Mouse (Mus musculus) adrenal gland, adult 2 months (tissue): ENCODE measurements around the gene Set. TPM values are rescaled to one million over a fixed set of nuclear protein-coding genes. Genes with fewer than 3 reads are reported as not detected.
A peak's percentile ranks its signal among the peaks of the same experiment; 100 is the strongest.

Source experiments
- DNase-seq: peaks from one replicate; pipeline ENCODE4 v3.0.0; 2021
- polyA plus RNA-seq: library from polyadenylated mRNA; depleted of rRNA; stranded (reverse); fragments of >200 nt; gene quantifications from 2 replicates; pipeline ENCODE4 v1.2.3, GENCODE M21; 2012
- total RNA-seq, 2 experiments: library from RNA; stranded (reverse); gene quantifications; 2 replicates each; pipeline ENCODE4 v1.2.3; 2021

The Set gene
- total and polyA plus RNA-seq, 3 experiments = 101 to 236 (median 202) TPM

- peak; percentile 79 for DNase-seq
These were observed 4.3 kb downstream of the Set start for GRCm38 (mm10) chr2:30061215-30062166.

- DNase-seq = peak; percentile 88
These were observed 5.3 kb downstream of the Set start for GRCm38 (mm10) chr2:30062249-30063093.

GRCm38 (mm10) chr2:30063235-30063634, 6.1 kb downstream of the Set start:
- DNase-seq = peak; percentile 85

GRCm38 (mm10) chr2:30063791-30064190, 6.6 kb downstream of the Set start:
- no peak for DNase-seq

GRCm38 (mm10) chr2:30064298-30064697, 7.1 kb downstream of the Set start:
- no peak for DNase-seq

DNA sequence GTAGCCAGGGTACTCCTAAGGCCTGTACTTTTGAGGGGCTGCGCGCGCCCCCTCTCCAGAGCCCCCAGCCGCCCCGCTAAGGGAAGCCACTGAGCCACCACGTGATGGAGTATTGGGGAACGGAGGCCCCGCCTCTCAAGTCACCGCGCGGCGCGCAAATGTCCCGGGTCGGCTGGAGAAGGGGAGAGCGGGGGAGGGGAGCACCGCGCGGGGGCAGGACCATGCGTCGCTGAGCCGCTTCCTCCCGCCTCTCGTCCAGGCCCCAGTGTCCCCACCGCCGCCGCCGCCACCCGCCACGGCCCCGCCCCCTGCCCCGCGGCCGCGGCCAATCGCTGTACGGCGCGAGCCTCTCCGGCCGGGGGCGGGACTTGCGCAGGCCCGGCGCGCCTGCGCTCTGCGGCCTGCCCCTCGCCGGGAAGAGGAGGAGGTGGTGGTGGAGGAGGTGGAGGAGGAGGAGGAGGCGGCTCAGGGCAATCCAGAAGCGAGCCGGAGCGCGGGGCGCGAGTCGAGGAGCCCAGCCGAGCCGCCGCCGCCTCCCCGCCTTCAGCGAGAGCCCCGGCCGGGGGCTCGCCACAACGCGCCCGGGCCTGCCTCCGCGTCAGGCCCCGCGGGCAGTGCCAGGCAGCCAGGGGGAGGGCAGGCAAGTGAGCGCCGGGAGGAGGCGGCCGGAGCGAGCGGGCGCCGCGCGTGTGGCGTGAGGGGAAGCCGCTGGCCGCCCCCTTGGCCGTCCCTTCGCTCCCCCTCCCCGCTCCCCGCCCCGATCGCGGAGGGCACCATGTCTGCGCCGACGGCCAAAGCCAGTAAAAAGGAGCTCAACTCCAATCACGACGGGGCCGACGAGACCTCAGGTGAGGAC, 9.1 kb downstream of the Set start:
- peak; percentile 99 for DNase-seq

DNA sequence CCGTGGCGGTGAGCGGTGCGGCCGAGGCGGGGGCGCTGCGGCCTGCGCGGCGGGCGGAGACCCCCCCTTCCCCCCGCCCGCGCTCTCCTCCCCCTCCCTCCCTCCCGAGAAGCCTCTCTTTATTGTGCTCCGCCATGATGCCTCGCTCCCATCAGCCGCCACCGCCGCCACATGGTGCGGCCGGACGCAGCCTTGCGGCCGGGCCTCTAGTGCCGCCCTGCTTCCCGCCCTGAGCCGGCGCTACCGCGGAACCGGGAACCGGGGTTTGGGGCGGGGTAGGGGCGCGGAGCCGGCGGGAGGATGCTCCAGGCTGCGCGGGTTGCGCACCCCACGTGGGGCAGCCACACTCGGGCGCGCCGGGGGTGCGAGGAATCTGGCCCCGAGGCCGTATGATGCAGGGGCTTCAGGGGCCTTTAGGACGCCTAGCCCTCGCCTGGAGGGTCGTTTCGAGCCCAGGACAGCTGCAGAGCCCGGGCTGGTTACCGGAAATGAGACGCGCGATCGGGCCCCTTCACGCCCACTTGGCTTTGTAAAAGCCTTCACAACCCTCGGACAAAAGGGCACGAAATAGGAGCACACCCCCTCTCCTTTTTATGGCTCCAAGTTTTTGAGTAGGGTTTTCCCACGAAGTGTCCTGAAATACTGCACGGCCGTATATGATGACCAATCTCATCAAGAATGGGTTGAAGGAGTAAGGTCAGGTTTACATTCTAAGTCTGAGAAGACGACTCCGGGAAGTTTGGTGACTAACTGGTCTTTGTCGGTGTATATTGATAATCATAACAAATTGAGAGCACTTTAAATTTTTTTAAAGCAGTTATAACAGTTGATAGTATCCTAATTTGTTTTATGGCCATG, 10.1 kb downstream of the Set start:
- DNase-seq = peak; percentile 71

DNA sequence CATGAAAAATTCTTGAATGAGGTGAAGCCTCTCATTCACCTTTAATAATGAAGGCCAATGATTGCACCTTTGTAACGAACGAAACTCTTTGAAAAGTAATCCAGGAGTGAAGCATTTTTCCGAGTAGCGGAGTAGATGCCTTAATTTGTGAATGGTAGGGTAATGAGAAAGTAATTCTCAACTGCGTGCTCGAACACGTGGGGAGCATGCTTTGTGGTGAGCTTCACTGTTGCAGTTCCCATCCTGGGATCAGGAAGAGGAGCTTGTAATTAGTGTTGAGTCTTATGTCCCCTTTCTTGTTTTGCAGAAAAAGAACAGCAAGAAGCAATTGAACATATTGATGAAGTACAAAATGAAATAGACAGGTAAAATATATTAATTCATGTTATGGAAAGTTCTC, 10.8 kb downstream of the Set start:
- DNase-seq = no peak

- DNase-seq = no peak
These were observed 15.7 kb downstream of the Set start for GRCm38 (mm10) chr2:30072875-30073274.

GRCm38 (mm10) chr2:30073285-30073684, 16.1 kb downstream of the Set start:
- no peak for DNase-seq

DNA sequence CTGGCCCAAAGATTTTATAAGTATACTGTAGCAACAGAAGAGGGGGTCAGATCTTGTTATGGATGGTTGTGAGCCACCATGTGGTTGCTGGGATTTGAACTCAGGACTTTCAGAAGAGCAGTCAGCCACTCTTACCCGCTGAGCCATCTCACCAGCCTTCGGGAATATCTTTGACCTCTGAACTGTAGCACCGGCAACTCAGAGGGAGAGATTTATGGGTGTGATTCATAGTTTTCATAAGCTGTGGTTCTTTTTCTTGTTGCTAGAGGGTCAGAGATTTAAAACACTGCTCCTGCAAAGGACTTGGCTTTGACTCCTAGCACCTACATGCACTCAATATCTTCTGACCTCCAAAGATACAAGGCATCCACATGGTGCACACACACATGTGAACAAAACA, 18.4 kb downstream of the Set start:
- peak; percentile 57 for DNase-seq

- DNase-seq = no peak
These were observed 19.3 kb downstream of the Set start for GRCm38 (mm10) chr2:30076439-30076838.

- no peak for DNase-seq
These were observed 19.8 kb downstream of the Set start for GRCm38 (mm10) chr2:30076959-30077358.

DNA sequence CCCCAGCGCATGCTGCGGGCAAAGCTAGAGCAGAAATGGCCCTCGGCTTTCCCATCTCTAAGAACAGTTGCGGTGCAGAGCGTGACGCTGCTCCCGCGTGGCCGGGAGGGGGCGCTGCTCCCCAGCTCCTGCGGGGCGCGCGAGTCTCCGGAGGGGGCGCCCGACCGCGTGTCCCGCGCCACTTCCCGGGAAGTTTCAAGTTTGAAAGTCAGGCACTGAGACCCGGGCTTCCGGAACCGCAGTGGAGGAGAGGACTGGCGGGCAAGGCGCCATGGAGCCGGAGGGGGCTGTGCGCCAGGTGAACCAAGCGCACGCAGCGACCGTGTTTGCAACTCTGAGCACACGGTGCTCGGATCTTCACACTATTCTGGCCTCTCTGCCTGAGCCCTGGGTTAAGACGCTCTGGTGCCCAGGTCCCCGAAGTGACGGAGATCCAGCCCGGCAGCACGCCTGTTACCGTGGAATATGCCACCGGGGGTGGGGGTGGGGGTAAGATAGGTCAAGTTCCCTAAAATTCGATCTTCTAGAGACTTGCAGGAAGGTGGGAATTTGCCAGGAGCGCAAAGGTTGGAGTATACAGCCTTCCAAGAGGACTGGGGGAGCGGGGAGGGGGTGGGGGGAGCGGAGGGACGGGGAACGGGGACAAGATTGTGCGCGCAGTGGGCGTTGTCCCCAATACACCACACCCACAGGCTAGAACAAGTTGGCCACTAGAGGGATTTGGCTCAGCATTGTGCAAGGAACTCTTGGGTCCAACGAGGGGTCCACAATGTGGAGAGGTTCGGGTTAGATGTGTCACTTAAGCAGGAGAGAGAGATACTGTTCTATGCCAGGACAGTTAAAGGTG, 20.5 kb downstream of the Set start, which contains the start of gene Pkn3:
Pkn3 (plus strand) TSS at position 183 of the 847 bp plus-strand sequence.
- DNase-seq = peak; percentile 92

GRCm38 (mm10) chr2:30078349-30078712, 21.2 kb downstream of the Set start:
- DNase-seq = peak; percentile 45

- no peak for DNase-seq
These were observed 21.6 kb downstream of the Set start for GRCm38 (mm10) chr2:30078760-30079159.

- no peak for DNase-seq
These were observed 23.1 kb downstream of the Set start for GRCm38 (mm10) chr2:30080181-30080800.

GRCm38 (mm10) chr2:30084113-30084512, 26.9 kb downstream of the Set start:
- DNase-seq = no peak

GRCm38 (mm10) chr2:30084632-30085031, 27.5 kb downstream of the Set start:
- DNase-seq = no peak
